Mouse (Mus musculus) NIH3T3 (cell line): ENCODE data around the gene Bean1.

ENCODE experiments used
- DNase-seq: peaks from one replicate; pipeline ENCODE4 v3.0.0-alpha.2; 2012; ENCODE audit warnings: low read depth

The Bean1 gene

DNA sequence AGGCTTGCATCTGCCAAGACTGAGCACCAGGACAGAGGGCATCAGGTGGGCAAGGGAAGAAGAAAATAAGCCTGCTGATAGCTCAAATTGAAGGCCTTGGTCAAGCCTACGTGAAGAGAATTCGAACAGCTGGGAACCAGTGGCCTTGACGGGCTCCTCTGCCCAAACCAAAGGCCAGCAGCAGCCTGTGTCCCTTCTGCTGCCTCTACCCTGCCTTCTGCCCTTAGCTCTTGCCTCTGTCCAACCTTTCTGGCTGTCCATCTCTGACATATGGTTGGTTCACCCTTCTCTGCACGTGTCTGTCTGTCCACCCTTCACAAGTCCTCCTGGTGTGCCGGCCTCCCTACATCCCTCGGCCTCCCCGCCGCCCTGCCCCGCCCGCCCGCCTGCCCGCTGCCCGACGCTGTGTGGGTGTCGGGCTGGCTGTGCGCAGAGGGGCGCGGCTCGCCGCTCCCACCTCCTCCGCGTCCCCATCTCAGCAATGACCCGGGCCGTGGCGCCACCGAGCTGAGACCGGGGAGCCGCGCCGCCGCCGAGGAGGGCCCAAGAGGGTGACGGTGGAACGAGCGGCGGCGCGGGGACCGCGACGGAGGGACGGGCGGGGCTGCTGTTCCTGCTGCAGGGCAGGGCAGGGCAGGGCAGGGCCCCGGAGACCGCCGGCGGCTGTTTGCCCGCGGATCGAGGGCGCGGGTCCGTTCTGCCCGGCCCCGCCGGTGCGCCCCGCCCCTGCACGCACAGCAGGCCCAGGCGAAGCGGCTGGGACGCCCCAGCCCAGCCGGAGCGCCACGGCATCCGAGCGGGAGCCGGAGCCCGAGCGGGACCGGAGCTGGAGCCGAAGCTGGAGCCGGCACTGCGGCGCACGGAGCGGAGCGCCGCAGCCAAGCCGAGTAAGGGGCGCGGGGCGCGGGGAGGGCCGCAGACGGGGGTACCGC is at the start of gene Bean1:
Gene Bean1 (plus strand): TSS at position 325 of the 932 bp plus-strand sequence.
- no peak for DNase-seq

DNA sequence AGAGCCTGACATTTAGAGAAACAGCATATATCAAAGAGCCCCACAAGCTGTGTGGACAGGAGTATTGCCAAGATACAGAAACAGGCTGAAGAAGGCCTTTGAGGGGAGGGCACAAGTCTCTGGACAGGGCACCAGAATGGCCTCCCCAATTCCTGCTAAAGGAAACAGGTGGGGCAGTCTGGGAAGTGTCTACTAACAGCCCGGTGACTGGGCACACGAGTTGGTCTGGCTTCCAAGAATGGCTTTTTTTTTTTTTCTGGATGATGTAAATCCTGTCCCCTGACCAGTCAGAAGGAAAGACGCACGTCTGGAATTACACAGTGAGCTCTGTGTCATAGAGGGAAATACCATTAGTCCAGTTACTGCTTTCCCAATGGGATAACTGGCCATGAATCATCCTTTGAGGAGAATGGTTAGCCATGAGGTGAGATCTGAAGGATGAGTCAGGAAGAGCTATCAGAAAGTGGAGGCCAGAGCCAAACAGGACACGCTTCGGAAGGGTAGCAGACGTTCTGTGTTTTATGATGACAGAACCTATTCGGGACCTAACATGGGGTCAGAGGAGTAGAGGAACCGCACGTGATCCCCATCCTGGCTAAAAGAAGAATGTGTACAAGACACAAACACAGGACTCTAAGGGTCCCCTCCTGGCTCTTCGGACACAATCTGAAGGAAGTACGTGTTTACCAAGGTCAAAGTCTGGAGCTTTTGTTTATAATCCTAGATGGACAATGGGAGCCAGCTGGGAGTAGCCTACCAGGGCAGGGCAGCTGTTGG is 48.4 kb upstream of the Bean1 start:
- peak; percentile 29 for DNase-seq

DNA sequence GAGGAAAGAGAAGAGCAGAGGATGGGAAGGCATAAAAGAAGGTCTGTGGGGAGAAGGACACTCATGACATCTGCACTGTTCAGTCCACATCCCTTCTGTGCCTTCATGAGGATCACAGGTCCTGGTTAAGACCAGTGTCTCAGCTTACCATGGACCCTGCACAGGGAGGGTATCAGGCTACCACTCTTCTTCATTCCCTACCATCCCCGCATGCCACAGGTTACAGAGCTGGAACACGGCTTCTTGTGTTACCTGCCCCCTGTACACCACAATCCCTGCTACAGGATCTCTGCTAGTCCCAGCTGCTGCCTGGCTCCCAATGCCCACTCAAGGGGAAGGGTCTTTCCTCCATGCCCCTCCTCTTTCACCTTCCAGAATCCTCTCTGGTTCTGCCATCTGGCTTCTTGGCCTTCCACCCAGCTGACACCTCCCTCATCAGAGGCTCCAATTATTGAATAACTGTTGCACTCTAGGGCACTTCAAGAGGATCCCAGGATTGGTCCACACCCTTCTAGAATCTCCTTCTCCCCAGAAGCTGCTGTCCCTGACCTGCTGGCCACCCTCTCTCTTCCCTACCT is 47.1 kb upstream of the Bean1 start:
- no peak for DNase-seq

DNA sequence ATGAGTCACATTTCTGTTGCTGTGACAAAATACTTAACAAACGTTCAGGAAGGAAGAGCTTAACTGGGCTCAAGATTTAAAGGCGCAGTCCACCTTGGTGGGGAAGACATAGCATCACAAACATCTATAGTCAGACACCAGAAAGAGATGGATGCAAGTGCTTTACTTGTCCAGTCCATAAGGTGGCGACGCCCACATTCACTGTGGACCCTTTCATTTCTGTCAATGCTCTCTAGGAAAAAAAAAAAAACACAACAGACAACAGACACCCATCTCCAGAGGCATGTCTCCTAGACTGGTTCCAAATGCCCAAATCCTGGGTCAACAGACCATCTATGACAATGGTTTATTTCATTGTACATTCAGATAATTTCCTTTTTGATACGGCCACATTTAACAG is 45.7 kb upstream of the Bean1 start:
- DNase-seq, result no peak

DNA sequence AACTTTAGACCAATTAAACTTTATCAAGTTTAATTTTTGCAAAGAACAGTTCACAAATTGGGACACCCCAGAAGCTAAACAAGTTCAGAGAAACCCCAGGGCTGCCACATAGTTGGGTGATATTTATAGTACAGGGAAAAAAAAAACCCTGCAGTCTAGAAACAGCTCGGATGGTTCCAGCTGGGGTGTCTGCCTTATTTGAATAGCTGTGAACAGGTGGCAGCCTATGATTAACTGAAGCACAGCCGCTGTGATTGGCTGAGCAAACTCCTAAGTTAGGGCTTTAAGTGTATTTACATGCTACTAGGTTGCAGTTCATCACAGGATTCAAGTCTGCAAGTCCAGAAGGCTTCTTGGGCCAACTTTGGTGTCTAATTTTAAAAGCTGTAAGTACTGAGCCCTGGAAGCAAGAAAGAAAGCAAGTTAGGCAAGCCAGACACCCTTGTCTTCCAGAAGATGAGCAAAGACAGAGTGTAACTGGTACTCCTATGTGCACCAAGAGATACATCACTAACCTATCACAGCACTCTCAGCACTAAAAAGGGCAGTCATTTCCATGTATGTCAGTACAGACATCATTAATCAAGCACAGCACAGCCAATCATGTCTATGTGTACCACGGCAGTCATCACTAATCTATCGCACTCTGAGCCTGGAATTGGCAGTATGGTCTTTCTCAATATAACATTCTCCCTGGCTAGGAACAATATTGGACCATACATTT is 42.9 kb upstream of the Bean1 start:
- no peak for DNase-seq

DNA sequence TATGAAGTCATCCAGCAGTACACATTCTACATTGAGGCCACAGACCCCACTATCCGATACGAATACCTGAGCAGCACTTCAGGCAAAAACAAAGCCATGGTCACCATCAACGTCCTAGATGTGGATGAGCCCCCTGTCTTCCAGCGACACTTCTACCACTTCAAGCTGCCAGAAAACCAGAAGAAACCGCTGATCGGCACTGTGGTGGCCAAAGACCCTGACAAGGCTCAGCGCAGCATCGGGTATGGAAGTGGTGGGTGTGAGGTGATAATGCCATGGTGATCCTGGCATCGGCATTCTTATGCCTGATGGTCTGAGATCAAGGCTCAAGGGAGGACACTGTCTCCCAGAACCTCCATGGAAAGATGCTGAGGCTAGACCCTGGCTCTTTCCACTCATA is 39.3 kb upstream of the Bean1 start:
- no peak for DNase-seq

DNA sequence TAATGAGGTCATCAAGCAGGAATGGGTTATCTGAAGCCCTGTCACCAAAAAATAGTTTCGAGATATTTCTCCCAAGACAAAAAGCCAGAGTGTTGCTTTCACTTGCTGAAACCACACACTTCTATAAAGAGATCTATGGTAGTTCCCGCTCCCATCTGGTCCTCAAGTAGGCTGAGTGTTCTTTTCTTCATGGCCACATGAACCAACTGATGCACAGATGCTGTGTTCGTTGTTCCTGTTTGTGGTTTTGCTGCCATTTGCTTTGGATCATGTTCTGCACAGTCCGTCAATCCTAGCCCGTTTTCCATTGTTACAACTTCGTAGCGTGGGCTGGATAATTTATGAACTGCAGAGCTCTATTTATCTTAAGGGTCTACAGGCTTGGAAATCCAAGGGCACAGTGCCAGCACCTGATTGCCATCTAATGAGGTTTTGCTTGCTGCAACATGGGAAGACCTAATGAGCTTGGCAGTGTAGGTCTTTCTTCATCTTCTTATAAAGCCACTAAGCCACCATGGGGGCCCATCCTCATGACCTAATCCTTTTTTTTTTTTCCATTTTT is 38.7 kb upstream of the Bean1 start:
- no peak for DNase-seq

DNA sequence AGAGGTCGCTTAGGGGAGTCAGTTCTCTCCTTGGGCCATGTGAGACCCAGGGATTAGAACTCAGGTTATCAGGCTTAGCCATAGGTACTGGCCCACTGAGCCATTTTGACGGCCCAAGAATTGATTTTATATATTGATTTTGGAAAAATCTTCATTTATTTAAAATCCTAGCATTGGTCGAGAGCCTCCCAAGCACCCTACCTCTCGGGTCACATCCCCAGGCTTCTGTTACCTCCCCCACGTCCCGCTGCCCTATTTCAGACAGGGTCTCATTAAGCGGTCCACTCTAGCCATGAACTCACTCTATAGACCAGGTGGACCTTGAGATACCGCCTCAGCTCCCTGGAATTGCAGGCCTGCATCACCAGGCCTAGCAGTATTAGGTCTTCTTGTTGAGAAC is 35.7 kb upstream of the Bean1 start:
- DNase-seq, result no peak

DNA sequence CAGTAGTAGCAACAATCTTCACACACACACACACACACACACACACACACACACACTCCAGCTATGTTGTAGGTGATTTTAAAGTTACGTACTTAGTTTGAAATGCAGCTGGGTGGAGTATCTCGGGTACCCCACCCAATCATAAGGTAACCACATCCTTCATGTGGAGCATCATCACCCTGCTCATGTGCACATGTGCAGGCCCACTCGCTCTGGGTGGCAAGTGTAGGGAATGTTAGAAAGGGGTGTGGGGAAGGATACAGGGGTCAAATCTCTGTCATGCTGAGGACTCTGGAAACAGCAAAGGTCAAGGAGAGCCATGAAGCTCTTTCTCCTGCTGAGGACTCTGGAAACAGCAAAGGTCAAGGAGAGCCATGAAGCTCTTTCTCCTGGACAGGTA is 34.0 kb upstream of the Bean1 start:
- no peak for DNase-seq

DNA sequence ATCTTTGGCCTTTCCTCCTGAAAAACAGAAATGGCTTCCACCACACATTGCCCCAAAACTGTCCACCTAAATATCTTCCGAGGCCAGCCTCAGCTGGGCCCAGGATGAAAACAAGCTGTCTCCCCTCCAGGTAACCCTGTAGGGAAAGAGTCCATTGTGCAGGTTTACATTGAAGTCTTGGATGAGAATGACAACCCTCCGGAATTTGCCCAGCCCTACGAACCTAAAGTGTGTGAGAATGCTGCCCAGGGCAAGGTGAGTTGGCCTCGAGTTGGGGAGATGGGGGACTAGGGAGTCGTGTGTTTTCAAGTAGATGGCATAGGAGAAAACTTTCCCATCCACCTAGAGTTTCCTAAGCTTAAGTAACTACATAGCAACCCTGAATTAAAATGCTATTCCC is 32.6 kb upstream of the Bean1 start:
- no peak for DNase-seq

DNA sequence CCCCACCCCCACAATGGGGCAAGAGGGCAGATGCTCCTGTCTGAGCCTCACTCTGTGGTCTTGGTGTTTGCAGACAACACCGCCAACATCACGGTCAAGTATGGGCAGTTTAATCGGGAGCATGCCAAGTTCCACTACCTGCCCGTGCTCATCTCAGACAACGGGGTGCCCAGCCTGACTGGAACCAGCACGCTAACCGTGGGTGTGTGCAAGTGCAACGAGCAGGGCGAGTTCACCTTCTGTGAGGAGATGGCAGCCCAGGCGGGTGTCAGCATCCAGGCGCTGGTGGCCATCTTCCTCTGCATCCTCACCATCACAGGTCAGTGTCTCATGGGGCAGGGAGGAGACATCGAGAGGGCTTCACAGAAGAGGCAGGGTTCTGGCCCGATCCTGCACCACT is 29.6 kb upstream of the Bean1 start:
- DNase-seq, result no peak

DNA sequence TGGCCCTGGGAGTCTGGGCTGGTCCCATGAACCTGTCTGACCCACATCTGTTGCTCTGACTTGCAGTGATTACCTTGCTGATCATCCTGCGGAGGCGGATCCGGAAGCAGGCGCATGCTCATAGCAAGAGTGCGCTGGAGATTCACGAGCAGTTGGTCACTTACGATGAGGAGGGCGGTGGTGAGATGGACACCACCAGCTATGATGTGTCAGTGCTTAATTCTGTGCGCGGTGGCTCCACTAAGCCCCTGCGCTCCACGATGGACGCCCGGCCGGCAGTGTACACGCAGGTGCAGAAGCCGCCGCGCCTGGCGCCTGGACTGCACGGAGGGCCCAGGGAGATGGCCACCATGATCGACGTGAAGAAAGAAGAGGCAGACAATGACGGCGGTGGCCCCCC is 27.8 kb upstream of the Bean1 start:
- no peak for DNase-seq

DNA sequence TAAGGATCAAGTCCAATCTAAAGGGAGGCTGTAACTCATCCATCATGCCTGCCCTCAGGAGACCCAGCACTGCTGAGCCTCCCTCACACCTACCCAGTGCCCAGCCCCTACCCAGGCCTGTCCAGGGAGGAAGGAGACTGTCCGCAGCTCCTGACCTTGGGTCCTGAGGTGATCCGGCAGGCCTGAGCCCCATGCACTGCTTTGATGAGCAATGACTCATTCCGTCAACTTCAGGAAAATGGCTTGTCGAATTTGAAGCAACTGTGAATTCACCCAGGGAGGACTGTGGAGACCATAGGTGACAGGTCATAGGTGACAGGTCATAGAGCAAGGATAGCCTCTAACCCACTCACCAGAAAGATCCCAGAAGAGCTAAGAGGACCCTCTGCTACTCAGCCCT is 26.9 kb upstream of the Bean1 start:
- DNase-seq, result no peak

DNA sequence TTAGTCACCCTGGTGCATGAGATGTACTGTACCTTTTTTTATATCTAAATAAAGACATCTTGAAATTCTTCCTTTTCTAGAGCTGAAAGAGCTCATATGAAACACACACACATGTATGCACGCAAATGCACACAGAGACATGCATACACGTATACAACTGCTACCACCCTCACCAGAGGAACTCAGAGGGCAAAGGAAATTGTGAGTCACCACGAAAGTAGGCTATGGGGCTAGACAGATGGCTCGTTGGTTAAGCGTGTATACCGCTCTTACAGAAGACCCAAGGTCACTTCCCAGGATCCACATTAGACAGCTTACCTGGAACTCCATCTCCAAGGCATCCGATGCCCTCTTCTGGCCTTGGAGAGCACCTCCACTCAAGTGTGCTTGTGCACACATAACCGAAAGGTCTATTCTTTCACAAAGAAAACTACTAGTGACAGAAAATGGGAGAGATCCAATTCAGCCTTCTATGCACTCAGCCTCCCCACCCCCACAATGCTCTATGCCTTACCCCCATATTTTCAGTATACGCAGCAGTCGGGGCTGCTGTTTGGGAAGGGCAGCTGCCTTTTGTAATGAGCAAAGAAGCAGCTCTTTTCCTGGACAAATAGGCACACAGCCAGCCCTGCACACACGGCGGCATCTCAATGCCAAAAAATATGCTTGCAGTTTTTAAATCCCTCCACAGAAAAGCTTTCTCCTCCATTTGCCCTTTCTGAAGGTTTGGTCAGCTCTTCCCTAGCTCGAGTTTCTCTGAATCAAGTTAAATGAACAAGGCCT is 25.6 kb upstream of the Bean1 start:
- DNase-seq, result peak; percentile 5

DNA sequence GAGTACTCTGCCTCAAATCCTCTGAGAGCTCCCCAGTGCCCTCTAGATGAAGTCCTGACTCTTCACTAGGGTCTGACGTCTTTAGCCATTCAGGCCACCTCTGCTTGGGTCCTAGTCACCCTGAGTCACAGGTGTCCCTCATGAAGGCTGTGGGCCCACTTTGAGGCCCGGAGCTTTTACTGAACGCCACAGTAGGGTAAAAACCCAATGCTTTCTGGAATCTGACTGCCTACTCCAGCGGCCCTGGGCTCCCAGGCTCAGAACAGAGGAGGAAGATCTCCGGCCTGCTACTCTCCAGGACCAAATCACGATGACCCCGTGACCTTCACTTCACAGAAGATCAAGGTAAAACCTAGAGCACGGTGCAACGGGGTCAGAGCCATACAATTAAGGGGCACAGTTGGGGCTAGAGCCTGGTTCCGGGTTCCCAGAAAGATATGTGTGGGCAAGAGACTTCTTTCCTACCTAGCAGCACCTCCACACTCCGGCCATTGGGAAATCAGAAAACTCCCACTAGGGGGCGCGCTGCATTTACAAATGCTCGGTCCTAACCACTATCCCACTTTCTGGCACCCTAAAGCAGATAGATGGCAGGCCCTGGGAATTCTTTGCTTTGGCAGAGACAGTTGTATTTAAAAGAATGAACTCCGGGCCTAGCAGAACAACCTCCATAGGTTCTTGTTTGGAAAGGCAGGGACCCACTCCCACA is 24.1 kb upstream of the Bean1 start:
- peak; percentile 88 for DNase-seq

DNA sequence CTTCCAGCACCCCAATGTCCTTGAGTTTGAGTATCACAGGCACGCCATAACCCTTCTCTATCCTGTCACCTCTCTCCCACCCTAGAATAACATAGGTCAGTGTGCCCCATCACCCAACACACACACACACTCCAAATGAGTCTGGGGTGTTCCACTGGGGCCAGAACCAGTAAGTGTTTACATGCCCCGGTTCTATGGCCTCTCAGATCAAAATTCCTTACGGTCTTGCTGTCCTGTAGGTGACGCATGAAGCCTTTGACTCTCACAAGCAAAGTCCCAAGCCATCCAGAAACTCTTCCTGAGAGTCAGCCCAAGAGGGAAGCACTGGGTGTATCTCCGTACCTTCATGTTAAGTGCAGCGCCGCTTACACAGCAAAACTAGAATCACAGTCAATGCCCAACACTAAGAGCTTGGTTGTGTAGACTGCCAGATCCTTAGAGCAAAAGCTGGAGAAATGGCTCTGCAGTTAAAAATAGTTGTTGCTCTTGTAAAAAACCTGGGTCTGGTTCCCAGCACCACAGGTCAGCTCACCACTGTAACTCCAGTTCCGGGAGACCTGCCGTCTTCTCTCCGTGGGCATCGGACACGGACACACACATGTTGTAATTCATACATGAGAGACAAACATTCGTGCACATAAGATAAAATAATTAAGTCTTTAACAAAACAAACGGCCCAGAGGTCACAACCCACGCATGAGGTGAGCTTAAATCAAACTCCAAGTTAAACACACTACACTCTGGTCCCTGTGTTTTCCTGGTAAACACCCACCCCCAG is 23.3 kb upstream of the Bean1 start:
- no peak for DNase-seq

DNA sequence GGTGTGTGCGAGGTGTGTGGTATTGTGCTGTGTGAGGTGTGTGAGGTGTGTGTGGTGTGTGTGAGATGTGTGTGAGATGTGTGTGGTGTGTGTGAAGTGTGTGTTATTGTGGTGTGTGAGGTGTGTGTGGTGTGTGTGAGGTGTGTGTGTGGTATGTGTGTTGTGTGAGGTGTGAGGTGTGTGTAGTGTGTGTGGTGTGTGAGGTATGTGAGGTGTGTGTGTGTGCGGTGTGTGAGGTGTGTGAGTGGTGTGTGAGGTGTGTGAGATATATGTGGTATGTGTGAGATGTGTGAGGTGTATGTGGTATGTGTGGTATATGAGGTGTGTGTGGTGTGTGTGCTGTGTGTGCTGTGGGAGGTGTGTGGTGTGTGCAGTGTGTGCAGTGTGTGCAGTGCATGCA is 22.3 kb upstream of the Bean1 start:
- DNase-seq, result no peak

DNA sequence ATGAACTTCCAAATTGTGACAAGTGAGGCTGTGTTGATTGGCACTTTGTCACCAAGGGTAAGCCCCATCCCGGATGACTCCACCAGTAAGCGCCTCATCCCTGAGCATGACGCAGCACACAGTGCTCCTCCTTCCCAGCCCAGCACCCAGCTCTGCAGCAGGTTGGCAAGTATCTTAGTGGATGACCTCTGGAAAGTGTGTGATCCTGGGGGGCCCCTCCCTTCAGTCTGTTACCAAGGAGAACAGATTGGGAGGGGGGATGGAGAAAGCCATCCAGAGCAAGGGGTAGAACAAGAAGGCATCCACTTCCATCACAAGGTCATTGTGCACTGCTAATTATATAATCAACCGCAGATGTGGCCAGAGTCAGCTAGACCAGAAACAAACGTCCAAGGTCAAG is 9.5 kb upstream of the Bean1 start:
- DNase-seq, result no peak

DNA sequence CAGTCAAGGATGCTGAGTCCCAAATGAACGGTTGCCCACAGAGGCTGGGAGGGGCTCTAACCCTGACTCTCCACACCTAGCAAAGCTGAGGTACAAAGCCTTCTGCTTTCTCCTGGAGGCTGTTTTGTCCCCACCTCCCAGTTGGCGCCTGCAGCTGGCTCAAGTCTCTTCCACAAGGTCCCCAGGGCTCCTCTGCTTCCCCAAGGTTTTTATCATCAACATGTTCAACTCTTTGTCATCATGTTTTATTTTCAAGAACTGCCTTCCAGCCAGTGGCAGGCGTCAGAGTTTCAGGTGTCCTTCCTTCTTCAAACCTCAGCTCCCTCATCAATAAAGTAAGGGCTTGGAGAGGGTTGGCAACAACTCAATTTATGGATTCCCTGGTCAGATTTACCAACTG is 781 bp upstream of the Bean1 start:
- DNase-seq, result no peak
